Mouse (Mus musculus): ENCODE results near the gene Slco3a1.

- TF ChIP-seq CTCF (IDR thresholded peaks at IDR 0.05; ENCODE audit: low read depth) (no peak), EP300 (IDR thresholded peaks at IDR 0.05; ENCODE audit: low read depth) (no peak)
Observed at GRCm38 (mm10) chr7:74546691-74547090, 7.9 kb downstream of the Slco3a1 start.
